Mouse (Mus musculus): ENCODE results near the gene Kat14. TPM values are rescaled to one million over a fixed set of nuclear protein-coding genes. Genes with fewer than 3 reads are reported as not detected.
"Not testable (repeated sequence)": the region's sequence is repeated elsewhere in the genome, so short reads cannot be mapped to it uniquely, and the experiment has no call there.

Kat14 gene
- 10 to 100 TPM; 26.6 to 27.6 TPM for total RNA-seq (2021)
- long read RNA-seq, experiment 1, transcript Kat14-201 (11 exons, 3,801 nt), result major isoform, 21 of 34 reads
- long read RNA-seq, experiment 1, partial matches to known transcripts, result 6 of 34 reads
- long read RNA-seq, experiment 1, other reads (novel, unspliced or antisense), result 6 of 34 reads
- long read RNA-seq, experiment 2, transcript Kat14-201 (11 exons, 3,801 nt), result major isoform, 16 of 32 reads
- long read RNA-seq, experiment 2, partial matches to known transcripts, result 7 of 32 reads
- long read RNA-seq, experiment 2, other reads (novel, unspliced or antisense), result 9 of 32 reads

GRCm38 (mm10) chr2:144368400-144369019 is at the start of gene Kat14, which contains the start of gene Pet117:
TSS of gene Kat14 (plus strand) at chr2:144368983.
TSS of gene Pet117 (plus strand) at chr2:144368996.
- DNase-seq (ENCODE audit: low spot score in 2 of 2), result peak; percentile 91 to 92

- no peak for DNase-seq (ENCODE audit: low spot score in 2 of 2)
Measured at GRCm38 (mm10) chr2:144324218-144324617, 44.6 kb upstream of the Kat14 start.

- no peak for DNase-seq (ENCODE audit: low spot score in 2 of 2)
Measured at GRCm38 (mm10) chr2:144329451-144329850, 39.3 kb upstream of the Kat14 start.

- DNase-seq (ENCODE audit: low spot score in 2 of 2), result no peak
Measured at GRCm38 (mm10) chr2:144329937-144330336, 38.8 kb upstream of the Kat14 start.

GRCm38 (mm10) chr2:144330352-144330959 is 38.3 kb upstream of the Kat14 start:
- DNase-seq (ENCODE audit: low spot score in 2 of 2), result no peak

GRCm38 (mm10) chr2:144330960-144331371 is 37.8 kb upstream of the Kat14 start:
- DNase-seq (ENCODE audit: low spot score in 2 of 2), result peak in 1 of 2 experiments; percentile 10

- no peak for DNase-seq (ENCODE audit: low spot score in 2 of 2)
Measured at GRCm38 (mm10) chr2:144331401-144332302, 37.1 kb upstream of the Kat14 start, which contains the start of gene Ovol2. TSS of gene Ovol2 (minus strand) at chr2:144332146.

GRCm38 (mm10) chr2:144332486-144332885 is 36.3 kb upstream of the Kat14 start:
- DNase-seq (ENCODE audit: low spot score in 2 of 2), result no peak

- no peak for DNase-seq (ENCODE audit: low spot score in 2 of 2)
Measured at GRCm38 (mm10) chr2:144333138-144333842, 35.5 kb upstream of the Kat14 start.

- DNase-seq (ENCODE audit: low spot score in 2 of 2), result no peak
Measured at GRCm38 (mm10) chr2:144337230-144337629, 31.6 kb upstream of the Kat14 start.

GRCm38 (mm10) chr2:144337701-144338100 is 31.1 kb upstream of the Kat14 start:
- no peak for DNase-seq (ENCODE audit: low spot score in 2 of 2)

GRCm38 (mm10) chr2:144338149-144338548 is 30.6 kb upstream of the Kat14 start:
- DNase-seq (ENCODE audit: low spot score in 2 of 2), result not testable (repeated sequence)

GRCm38 (mm10) chr2:144343158-144343557 is 25.6 kb upstream of the Kat14 start:
- no peak for DNase-seq (ENCODE audit: low spot score in 2 of 2)

GRCm38 (mm10) chr2:144348525-144348924 is 20.3 kb upstream of the Kat14 start:
- no peak for DNase-seq (ENCODE audit: low spot score in 2 of 2)

GRCm38 (mm10) chr2:144352843-144353242 is 15.9 kb upstream of the Kat14 start:
- no peak for DNase-seq (ENCODE audit: low spot score in 2 of 2)

- DNase-seq (ENCODE audit: low spot score in 2 of 2), result no peak
Measured at GRCm38 (mm10) chr2:144369020-144369421, 238 bp downstream of the Kat14 start.

- DNase-seq (ENCODE audit: low spot score in 2 of 2), result no peak
Measured at GRCm38 (mm10) chr2:144369511-144369910, 728 bp downstream of the Kat14 start.

- DNase-seq (ENCODE audit: low spot score in 2 of 2), result no peak
Measured at GRCm38 (mm10) chr2:144371566-144371965, 2.8 kb downstream of the Kat14 start.

- peak in 1 of 2 experiments; percentile 66 for DNase-seq (ENCODE audit: low spot score in 2 of 2)
Measured at GRCm38 (mm10) chr2:144373063-144373462, 4.3 kb downstream of the Kat14 start.

- DNase-seq (ENCODE audit: low spot score in 2 of 2), result no peak
Measured at GRCm38 (mm10) chr2:144375063-144375703, 6.4 kb downstream of the Kat14 start.

Measured in layer of hippocampus, postnatal 14 days (tissue).